Mouse (Mus musculus): ENCODE measurements around the gene Kcnj8. TPM values are rescaled to one million over a fixed set of nuclear protein-coding genes. Genes with fewer than 3 reads are reported as not detected.

The Kcnj8 gene
- total and polyA plus RNA-seq, 3 experiments = not detected

GRCm38 (mm10) chr6:142558076-142558475, 13.3 kb downstream of the Kcnj8 start (continued):
- no peak for TF ChIP-seq TCF12 (IDR thresholded peaks at IDR 0.05; ENCODE audit: low read depth, low read length)

DNA sequence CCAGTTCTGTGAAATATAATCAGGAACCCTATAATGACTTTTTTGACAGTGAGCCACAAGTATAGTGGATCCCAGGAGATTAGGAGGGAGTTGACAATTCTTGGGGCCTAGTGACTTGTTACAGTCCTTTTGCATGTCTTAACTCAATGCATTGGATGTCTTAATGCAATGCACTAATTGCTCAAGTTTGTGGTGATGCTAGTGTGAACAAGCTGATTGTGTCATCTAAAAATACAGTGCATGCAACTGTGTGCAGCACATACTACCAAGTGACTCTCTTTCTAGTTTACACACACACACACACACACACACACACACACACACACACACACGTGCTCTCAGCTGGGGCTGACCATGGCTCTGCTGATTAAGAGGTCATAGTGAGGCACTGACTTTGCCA, 15.4 kb downstream of the Kcnj8 start:
- Histone ChIP-seq H3K27ac (ENCODE audit: control insufficient read depth, low read depth, low read length) (no peak overlapping the region), H3K27me3 (ENCODE audit: control insufficient read depth in 1 of 2, insufficient read depth in 2 of 2, low read length in 2 of 2) (no peaks in the 10 kb centered on the region), H3K36me3 (ENCODE audit: control insufficient read depth in 1 of 2, insufficient read depth in 2 of 2, low read length in 2 of 2) (no peaks in the 10 kb centered on the region), H3K4me1 (ENCODE audit: control insufficient read depth in 1 of 2, insufficient read depth in 2 of 2, low read length in 2 of 2) (no peaks in the 10 kb centered on the region), H3K9me3 (replicated peaks; ENCODE audit: insufficient read depth, low read length) (no peaks in the 10 kb centered on the region), H3K79me2 (ENCODE audit: control insufficient read depth, insufficient read depth, low read length, poor library complexity) (no peaks in the 10 kb centered on the region), H3K9ac (ENCODE audit: control insufficient read depth, low read depth, low read length, poor library complexity, severe bottlenecking) (no peak overlapping the region), H3K4me3 (ENCODE audit: control insufficient read depth in 1 of 2, insufficient read depth in 1 of 2, low read depth in 2 of 2, low read length in 2 of 2) (no peak overlapping the region)
- TF ChIP-seq ETS1 (IDR thresholded peaks at IDR 0.05; ENCODE audit: low read depth, low read length) (no peak), NRF1 (IDR thresholded peaks at IDR 0.05; ENCODE audit: insufficient read depth, low read depth, low read length, poor library complexity, severe bottlenecking) (no peak), GABPA (IDR thresholded peaks at IDR 0.05; ENCODE audit: low read depth, low read length) (no peak), POLR2AphosphoS5 (IDR thresholded peaks at IDR 0.05; ENCODE audit: borderline replicate concordance, low read depth, low read length) (no peak), TAL1 (IDR thresholded peaks at IDR 0.05; ENCODE audit: low read length) (no peak), TCF12 (IDR thresholded peaks at IDR 0.05; ENCODE audit: low read depth, low read length) (no peak), ZC3H11A (IDR thresholded peaks at IDR 0.05; ENCODE audit: low read depth, low read length) (no peak), TBP (IDR thresholded peaks at IDR 0.05; ENCODE audit: low read depth, low read length) (no peak), USF2 (IDR thresholded peaks at IDR 0.05; ENCODE audit: borderline replicate concordance in 1 of 2, insufficient read depth in 1 of 2, low read depth in 1 of 2, low read length in 2 of 2) (no peak), JUND (IDR thresholded peaks at IDR 0.05; ENCODE audit: low read depth, low read length) (no peak)
- no peak for DNase-seq (ENCODE audit: low read depth, low spot score)

- TF ChIP-seq KAT2A (conservative IDR thresholded peaks at IDR 0.05; ENCODE audit: low read depth, low read length) = no peak
- no peak for TF ChIP-seq ZMIZ1 (IDR thresholded peaks at IDR 0.05; ENCODE audit: low read depth, low read length)
- TF ChIP-seq MXI1 (IDR thresholded peaks at IDR 0.05; ENCODE audit: low read depth, low read length) = no peak
- Histone ChIP-seq H3K27ac (ENCODE audit: control insufficient read depth, low read depth, low read length) (no peak overlapping the region), H3K27me3 (ENCODE audit: control insufficient read depth in 1 of 2, insufficient read depth in 2 of 2, low read length in 2 of 2) (no peaks in the 10 kb centered on the region), H3K9me3 (replicated peaks; ENCODE audit: insufficient read depth, low read length) (no peaks in the 10 kb centered on the region), H3K9ac (ENCODE audit: control insufficient read depth, low read depth, low read length, poor library complexity, severe bottlenecking) (no peak overlapping the region), H3K4me3 (ENCODE audit: control insufficient read depth in 1 of 2, insufficient read depth in 1 of 2, low read depth in 2 of 2, low read length in 2 of 2) (no peak overlapping the region), H3K36me3 (ENCODE audit: control insufficient read depth in 1 of 2, insufficient read depth in 2 of 2, low read length in 2 of 2) (no peaks in the 10 kb centered on the region), H3K4me1 (ENCODE audit: control insufficient read depth in 1 of 2, insufficient read depth in 2 of 2, low read length in 2 of 2) (no peaks in the 10 kb centered on the region), H3K79me2 (ENCODE audit: control insufficient read depth, insufficient read depth, low read length, poor library complexity) (no peaks in the 10 kb centered on the region)
- no peak for DNase-seq (ENCODE audit: low read depth, low spot score)
Observed at GRCm38 (mm10) chr6:142551482-142551881, 19.9 kb downstream of the Kcnj8 start.

Data from MEL (cell line).